Mouse (Mus musculus): ENCODE measurements at regions not wholly inside any gene's neighbourhood (a gene's known extent, or its start where the extent isn't known, plus 50 kb on each side); places are given as distances from the start of the nearest gene placed in this dataset.

GRCm38 (mm10) chr9:46819808-46820207 is 178.7 kb upstream of the Gm4791 start:
- DNase-seq, result peak; percentile 0

GRCm38 (mm10) chr9:46819376-46819775 is 179.2 kb upstream of the Gm4791 start:
- DNase-seq, result peak; percentile 2

GRCm38 (mm10) chr9:46816126-46816525 is 182.4 kb upstream of the Gm4791 start:
- no peak for DNase-seq

GRCm38 (mm10) chr9:46814478-46815241 is 183.9 kb upstream of the Gm4791 start:
- peak; percentile 74 for DNase-seq

DNA sequence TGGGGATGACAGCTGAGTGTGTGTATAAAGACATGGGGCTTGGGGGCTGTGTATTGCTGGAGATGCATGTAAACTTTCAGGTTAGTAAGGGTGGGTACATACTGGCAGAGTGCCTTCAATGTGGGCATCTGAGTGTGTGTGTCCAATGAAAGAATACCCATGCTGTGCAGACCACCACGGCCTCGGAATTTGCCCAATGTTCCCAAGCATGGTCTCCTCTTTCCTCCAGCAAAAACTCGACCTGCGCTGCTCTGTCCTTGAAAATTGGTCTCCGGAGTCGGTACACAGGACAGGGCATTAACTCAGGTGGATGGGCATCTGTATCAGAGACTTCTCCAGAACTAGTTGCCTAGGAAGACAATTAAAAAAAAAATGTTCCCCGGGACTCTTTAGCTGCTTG is 188.3 kb upstream of the Gm4791 start:
- peak; percentile 0 for DNase-seq

GRCm38 (mm10) chr9:46795446-46795845 is 203.1 kb upstream of the Gm4791 start:
- DNase-seq, result peak; percentile 2

DNA sequence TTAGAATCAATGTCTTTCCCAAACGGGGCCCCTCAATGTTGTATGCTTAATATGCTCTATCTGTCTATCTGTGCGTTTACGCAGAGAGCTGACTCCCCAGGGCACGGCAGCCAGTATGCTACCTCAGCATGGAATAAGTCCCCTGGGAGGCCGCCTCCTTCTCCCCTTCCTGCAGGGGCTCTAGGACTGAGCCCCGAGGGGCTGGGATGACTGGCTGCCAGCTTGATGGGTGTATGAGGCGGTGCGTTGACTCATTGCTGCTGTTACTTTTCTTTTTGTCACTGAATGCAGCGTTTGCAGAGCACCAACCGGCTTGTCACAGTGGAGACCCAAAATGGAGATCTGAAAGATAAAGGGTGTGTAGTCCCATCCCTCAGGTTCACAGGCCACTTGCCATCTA is 209.5 kb upstream of the Gm4791 start:
- DNase-seq, result no peak

DNA sequence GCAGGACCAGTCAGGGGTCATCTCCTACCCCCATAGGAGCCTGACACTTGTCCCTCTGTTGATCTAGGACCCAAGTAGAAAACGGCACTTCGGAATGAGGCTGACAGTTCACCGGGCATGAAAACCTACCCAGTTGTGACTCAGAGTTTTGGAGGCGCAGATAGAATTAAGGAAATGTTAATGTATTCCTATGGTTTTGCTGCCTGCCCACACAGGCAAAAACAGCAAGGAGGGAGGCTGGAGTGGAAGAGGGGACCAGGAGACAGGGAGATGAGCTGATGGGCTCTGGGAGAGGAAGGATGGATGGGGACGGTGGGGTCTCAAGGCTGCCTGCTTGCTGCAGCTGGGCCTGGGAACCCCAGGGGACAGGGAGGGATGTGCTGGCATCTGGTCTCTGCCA is 210.1 kb upstream of the Gm4791 start:
- DNase-seq, result no peak

- peak; percentile 1 for DNase-seq
Measured at GRCm38 (mm10) chr9:46784355-46784975, 214.1 kb upstream of the Gm4791 start.

- no peak for DNase-seq
Measured at GRCm38 (mm10) chr9:46783597-46784354, 214.8 kb upstream of the Gm4791 start.

GRCm38 (mm10) chr9:46781681-46782080 is 216.9 kb upstream of the Gm4791 start:
- no peak for DNase-seq

- DNase-seq, result no peak
Measured at GRCm38 (mm10) chr9:46778769-46779168, 219.8 kb upstream of the Gm4791 start.

DNA sequence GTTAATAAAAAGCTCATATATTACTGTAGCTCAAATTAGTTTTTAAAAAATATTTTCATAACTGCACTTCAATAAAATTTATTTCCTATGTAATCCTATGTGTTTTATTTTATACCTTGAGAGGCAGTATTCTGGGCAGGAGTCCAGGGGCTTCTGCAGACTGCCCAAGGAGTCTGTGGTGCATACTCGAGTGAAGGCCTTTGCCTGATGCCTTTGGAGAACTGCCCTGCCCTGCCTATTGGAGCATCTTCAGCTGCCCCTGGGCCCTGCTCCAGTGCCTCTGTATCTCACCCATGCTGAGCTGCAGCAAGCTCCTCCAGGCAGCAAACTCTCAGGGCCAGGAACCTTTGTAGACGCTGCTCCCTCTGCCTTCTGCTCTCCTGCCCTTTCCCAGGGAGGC is 223.7 kb upstream of the Gm4791 start:
- DNase-seq, result no peak

DNA sequence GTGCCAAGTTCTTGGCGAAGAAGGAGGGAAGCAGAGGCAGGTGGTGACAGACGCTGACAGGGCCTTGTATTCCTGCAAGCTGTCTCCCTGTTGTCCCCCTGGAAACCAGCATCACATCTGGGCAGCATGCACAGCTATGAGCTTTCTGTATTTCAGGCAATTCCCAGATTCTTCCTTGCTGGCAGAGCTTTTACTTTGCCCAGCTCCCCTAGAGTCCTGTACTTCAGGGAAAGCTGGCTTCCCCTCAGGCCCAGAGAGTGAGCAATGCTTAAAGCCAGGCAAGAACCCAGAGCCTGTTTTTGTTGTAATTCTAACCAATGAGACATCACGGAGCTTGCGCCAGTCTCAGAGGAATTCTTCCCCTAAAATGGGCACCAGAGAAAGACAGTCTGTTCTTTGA is 238.3 kb upstream of the Gm4791 start:
- no peak for DNase-seq

DNA sequence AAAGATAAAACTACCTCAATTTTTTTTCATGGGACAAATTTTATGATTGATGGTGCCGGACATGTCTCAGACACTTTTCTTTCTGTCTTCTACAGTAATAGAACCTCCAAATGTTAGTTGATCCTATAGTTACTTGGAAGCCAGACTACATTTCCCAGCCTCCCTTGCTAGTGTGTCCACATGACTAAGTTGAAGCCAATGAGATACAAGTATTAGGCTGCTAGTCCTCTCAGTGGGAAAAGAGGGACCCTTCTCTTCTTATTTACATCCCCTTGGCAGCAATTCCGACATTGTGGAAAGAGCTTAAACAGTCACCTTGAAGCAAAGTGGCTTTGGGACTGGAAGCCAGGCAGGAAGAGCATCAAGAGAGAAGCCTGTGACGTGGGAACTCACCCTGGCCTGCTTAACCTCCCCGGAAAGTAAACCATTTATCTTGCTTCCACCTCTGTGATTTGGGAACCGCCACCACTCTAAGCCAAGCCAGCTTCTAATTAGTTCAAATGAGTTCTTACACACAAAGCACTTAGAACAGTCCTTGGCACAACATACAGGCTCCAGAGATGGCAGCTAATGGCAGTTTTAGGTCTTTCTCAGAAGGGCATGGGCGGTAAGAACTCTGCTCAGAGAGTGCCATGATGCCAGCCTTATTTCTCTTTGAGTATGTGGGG is 241.4 kb upstream of the Gm4791 start:
- DNase-seq, result no peak

- DNase-seq, result no peak
Measured at GRCm38 (mm10) chr9:46751981-46752380, 246.6 kb upstream of the Gm4791 start.

- DNase-seq, result no peak
Measured at GRCm38 (mm10) chr9:46749441-46749840, 249.1 kb upstream of the Gm4791 start.

DNA sequence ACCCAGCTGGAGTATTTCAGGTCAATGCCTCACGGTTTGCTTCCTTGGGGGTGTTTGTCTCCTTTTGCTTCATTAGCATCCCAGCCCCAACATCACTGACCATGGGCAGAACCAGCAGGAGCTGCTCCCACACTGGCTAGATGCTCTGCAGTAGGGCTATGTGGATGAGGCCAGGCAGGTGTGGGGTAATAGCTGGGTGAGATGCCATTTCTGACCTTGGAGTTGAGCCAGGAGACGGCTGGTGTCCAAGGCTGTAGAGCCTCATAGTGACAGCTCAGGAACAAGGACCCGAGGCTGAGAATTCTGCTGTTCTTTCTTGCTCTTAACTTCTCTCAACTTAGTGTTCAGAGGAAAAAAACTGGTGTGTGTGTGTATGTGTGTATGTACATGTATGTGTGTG is 252.3 kb upstream of the Gm4791 start:
- DNase-seq, result no peak

DNA sequence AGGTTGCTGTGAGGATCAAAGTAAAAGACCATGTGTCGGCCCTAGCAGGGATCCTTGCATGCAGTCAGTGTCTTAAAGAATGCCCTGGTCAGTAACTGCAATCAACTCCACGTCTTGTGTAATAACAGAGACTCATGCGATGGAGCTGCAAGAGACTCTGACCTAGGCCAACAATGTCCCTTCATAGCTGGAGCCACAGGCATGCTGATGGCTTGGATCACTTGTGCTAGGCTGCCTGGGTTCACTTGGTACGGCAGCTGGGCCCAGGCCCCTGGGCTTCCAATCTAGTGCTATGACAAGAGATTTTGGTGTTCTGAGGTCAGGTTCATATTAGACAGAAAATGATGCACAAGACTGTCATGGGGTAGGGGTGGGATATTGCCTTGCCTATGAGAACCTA is 258.0 kb upstream of the Gm4791 start:
- no peak for DNase-seq

GRCm38 (mm10) chr9:46739341-46739740 is 259.2 kb upstream of the Gm4791 start:
- peak; percentile 11 for DNase-seq

- DNase-seq, result no peak
Measured at GRCm38 (mm10) chr9:46738634-46739033, 259.9 kb upstream of the Gm4791 start.

DNA sequence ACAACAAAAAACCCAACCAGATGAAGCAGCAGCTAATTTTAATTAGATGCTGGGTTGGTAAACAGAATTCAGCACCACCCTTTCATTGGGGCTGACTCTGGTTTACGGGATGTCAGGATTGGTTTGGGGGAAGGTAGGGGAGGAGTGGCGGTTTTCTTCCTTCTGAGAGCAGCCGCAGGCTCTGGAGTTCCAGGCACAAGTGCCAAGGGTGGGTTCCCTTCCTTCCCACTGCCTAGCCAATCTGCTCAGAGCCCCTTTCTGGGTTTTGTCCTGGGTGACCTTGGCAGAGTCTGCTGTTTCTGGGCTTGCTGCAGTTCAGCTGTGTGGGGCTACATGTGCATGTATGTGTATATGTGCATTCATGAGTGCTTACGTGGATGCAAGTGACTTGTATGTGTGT is 260.5 kb upstream of the Gm4791 start:
- DNase-seq, result no peak

DNA sequence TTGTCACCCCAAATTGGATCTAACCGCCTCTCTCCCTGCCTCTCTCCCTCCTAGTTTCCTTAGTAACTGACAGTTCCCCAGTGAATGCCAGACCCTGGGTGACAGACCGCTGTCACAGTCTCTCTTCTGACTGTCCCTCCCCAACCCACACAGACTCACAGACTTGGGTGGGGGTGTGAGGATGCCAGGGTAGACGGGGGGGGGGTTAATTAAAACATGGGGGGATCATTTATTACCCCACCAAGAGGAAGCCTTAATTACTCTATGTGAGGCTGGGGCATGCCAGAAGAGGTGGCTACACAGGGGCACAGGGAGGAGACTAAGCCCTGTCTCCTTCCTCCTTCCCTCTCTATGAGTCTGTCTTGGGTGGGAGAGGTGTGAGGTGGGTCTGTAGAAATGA is 261.1 kb upstream of the Gm4791 start:
- no peak for DNase-seq

Data from heart, postnatal 4 days (tissue).